Mouse (Mus musculus) hindbrain, embryonic 12.5 days (tissue): ENCODE data around the gene Egfl8. TPM values are rescaled to one million over a fixed set of nuclear protein-coding genes. Genes with fewer than 3 reads are reported as not detected.

Experiments
- ATAC-seq: fragments of 200-750 bp; cut with Nextera tagmentation; 2 replicates; pipeline ENCODE4 v1.8.0; 2017; ENCODE audit warnings: moderate TSS enrichment; ENCODE audit not compliant: low FRiP score
- H3K27ac ChIP-seq: fragments of 300-500 bp; sonication (generic); 2 replicates; pipeline ENCODE4 v1.5.1; 2016; ENCODE audit warnings: mild to moderate bottlenecking
- H3K27me3 ChIP-seq: fragments of 300-500 bp; sonication (generic); 2 replicates; pipeline ENCODE4 v1.6.1; 2016; ENCODE audit warnings: mild to moderate bottlenecking
- H3K36me3 ChIP-seq: fragments of 300-500 bp; sonication (generic); 2 replicates; pipeline ENCODE4 v1.6.1; 2016; ENCODE audit warnings: mild to moderate bottlenecking
- H3K4me1 ChIP-seq: fragments of 300-500 bp; sonication (generic); 2 replicates; pipeline ENCODE4 v1.6.1; 2016
- H3K4me2 ChIP-seq: fragments of 300-500 bp; sonication (generic); replicated peaks from 2 replicates; pipeline ENCODE4 v1.6.1; 2016; ENCODE audit warnings: mild to moderate bottlenecking
- H3K4me3 ChIP-seq: fragments of 300-500 bp; sonication (generic); 2 replicates; pipeline ENCODE4 v1.5.1; 2016; ENCODE audit warnings: mild to moderate bottlenecking
- H3K9ac ChIP-seq: fragments of 300-500 bp; sonication (generic); 2 replicates; pipeline ENCODE4 v1.6.1; 2016; ENCODE audit warnings: mild to moderate bottlenecking, moderate library complexity
- H3K9me3 ChIP-seq: fragments of 300-500 bp; sonication (generic); replicated peaks from 2 replicates; pipeline ENCODE4 v1.6.1; 2016; ENCODE audit warnings: mild to moderate bottlenecking
- WGBS: fragments of 180-500 bp; shearing (Covaris S2); methylation state at CpG from one replicate; pipeline ENCODE4 v1.1.7; 2016; 5-methylcytosine and 5-hydroxymethylcytosine counted together
- polyA plus RNA-seq: library from polyadenylated mRNA; unstranded; fragments of >200 nt; fragmentation: Nextera tagmentation; extraction: Ambion mirVana; gene quantifications from 2 replicates; pipeline ENCODE4 v1.2.1, GENCODE M21; 2016

The Egfl8 gene
- polyA plus RNA-seq = 5.3 and 7.4 TPM in 2 replicates

- Histone ChIP-seq H3K4me2 (no peak within 1 kb of the TSS), H3K4me1 (peaks cover 6% of the 10 kb centered on the region; the same call in 1 of the 2 replicates), H3K27ac (peak within 1 kb of the TSS; percentile 3; the same call in 1 of the 2 replicates), H3K9ac (no peak within 1 kb of the TSS; the same call in 1 of the 2 replicates), H3K4me3 (no peak within 1 kb of the TSS), H3K9me3 (no peaks in the 10 kb centered on the region), H3K27me3 (no peaks in the 10 kb centered on the region), H3K36me3 (peaks cover 63% of the 10 kb centered on the region)
- no peak for ATAC-seq
- 54% methylated on average over 6 of the region's 6 CpGs for WGBS
Measured at GRCm38 (mm10) chr17:34615871-34616270, at the start of gene Egfl8. Gene Egfl8, minus strand, starts transcription at chr17:34615971.

- H3K4me2 ChIP-seq = no peak overlapping the region
- ATAC-seq = no peak
- no peak overlapping the region for H3K4me3 ChIP-seq
- H3K27me3 ChIP-seq = peaks cover 54% of the 10 kb centered on the region
- H3K4me1 ChIP-seq = peaks cover 10% of the 10 kb centered on the region
- no peak overlapping the region for H3K9ac ChIP-seq
- no peaks in the 10 kb centered on the region for H3K36me3 ChIP-seq
- no peaks in the 10 kb centered on the region for H3K9me3 ChIP-seq
- WGBS = 82% methylated on average over 7 of the region's 7 CpGs
- no peak overlapping the region for H3K27ac ChIP-seq
Measured at GRCm38 (mm10) chr17:34664472-34664871, 48.7 kb upstream of the Egfl8 start.

- Histone ChIP-seq H3K4me2 (no peak overlapping the region), H3K27ac (no peak overlapping the region), H3K27me3 (peaks cover 52% of the 10 kb centered on the region), H3K36me3 (no peaks in the 10 kb centered on the region), H3K4me1 (peaks cover 10% of the 10 kb centered on the region), H3K9ac (no peak overlapping the region), H3K9me3 (no peaks in the 10 kb centered on the region), H3K4me3 (no peak overlapping the region)
- WGBS = 43% methylated on average over 1 of the region's 1 CpGs
- no peak for ATAC-seq
Measured at GRCm38 (mm10) chr17:34663558-34663957, 47.8 kb upstream of the Egfl8 start.

DNA sequence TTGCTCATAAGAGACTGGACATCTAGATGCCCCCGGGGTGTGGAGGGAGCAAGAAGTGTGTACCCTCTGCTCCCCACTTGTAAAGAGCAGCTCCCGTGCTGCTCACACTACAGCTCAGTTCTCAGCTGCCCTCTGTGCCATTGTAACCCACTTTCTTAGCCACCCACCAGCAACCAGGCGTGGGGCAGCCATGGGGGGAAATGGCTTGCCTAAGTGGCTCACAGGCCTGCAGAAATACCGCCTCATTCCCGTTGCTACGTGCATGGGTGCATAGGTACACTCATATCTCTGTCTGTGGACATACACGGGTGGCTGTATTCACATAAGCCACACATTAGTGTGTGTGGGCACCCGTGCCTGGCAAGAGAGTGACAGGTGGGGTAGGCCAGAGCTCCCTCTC lies 47.2 kb upstream of the Egfl8 start:
- no peak overlapping the region for H3K9ac ChIP-seq
- no peaks in the 10 kb centered on the region for H3K36me3 ChIP-seq
- no peak overlapping the region for H3K27ac ChIP-seq
- no peak overlapping the region for H3K4me2 ChIP-seq
- H3K4me1 ChIP-seq = peaks cover 10% of the 10 kb centered on the region
- 85% methylated on average over 8 of the region's 8 CpGs for WGBS
- H3K4me3 ChIP-seq = no peak overlapping the region
- H3K27me3 ChIP-seq = peaks cover 51% of the 10 kb centered on the region
- no peaks in the 10 kb centered on the region for H3K9me3 ChIP-seq
- no peak for ATAC-seq

DNA sequence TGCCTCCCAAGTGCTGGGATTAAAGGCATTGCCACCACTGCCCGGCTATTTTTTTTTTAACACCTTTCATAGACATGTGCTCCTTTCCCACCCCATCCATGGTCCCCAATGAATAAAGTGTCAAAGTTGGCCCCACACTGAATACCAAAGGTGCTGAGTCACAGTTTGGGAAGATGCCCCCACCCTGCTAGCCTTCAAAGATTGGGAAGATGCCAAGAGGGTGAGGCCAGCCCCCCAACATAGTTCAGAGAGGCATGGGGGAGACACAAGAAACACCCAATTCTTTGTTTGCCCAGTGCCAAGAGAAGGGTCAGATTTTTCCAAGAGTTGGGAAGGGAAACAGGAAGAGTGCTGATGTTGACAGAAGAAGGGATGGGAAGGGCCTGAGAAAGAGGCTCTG lies 46.7 kb upstream of the Egfl8 start:
- no peak overlapping the region for H3K27ac ChIP-seq
- WGBS = 78% methylated on average over 1 of the region's 1 CpGs
- H3K27me3 ChIP-seq = peaks cover 47% of the 10 kb centered on the region
- H3K4me2 ChIP-seq = no peak overlapping the region
- H3K4me1 ChIP-seq = peaks cover 10% of the 10 kb centered on the region
- H3K9ac ChIP-seq = no peak overlapping the region
- no peaks in the 10 kb centered on the region for H3K9me3 ChIP-seq
- H3K36me3 ChIP-seq = no peaks in the 10 kb centered on the region
- H3K4me3 ChIP-seq = no peak overlapping the region
- no peak for ATAC-seq

DNA sequence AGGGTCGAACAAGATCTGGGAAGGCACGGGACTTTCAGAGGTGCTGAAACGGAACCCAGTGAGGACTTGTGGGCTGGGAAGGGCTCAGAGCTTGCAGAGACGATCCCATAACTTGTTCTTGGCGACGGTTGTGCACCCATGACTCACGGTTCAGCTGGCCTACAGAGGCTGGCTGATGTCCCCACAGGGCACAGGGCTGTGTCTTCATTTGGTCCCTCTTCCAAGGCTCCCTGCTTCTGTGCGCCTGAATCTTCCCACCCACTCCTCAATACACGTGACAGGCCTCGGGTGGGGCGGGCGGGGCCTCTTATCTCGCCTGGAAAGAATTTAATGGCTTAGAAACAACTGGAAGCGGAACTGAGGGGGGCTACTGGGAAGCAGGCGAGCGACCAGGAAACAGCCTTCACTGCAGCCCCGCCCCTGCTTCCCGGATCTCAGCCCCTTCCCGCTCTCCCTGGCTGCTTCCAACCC lies 45.4 kb upstream of the Egfl8 start:
- Histone ChIP-seq H3K36me3 (no peaks in the 10 kb centered on the region), H3K4me1 (peaks cover 13% of the 10 kb centered on the region), H3K4me2 (peak overlapping the region; percentile 29; the same call in 1 of the 2 replicates), H3K9me3 (no peaks in the 10 kb centered on the region), H3K9ac (no peak overlapping the region), H3K27ac (no peak overlapping the region), H3K4me3 (0 out of 2 replicates have a peak overlapping the region, but pooled peaks have one; percentile 4), H3K27me3 (peaks cover 42% of the 10 kb centered on the region)
- ATAC-seq = no peak
- 10% methylated on average over 19 of the region's 19 CpGs for WGBS

DNA sequence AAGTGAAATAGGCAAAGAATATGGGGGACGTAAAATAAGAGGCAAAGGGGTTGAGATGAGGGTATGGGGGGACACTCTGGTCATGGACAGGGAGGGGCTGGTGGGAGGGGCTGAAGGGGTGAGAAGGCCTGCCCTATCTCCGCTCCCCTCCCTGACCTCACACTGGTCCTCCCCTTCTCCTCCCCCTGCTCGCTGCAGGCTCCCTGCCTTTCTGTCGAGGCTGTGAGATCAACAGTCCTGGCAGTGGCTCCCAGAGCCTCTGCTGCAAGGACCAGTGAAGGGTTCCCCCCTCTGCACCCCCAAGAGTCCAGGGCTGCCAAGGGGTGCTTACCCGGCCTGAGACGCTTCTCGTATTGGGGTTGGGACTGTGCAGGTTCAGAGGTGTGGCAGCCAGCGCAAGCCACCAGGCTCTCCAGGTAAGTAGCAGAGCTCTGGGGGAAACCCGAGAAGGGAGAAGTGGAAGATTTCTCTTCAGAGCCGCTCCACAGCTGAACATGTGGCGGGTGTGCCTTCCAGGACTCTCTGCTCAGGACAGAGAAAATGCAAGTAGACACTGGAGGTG lies 44.6 kb upstream of the Egfl8 start:
- no peak overlapping the region for H3K4me2 ChIP-seq
- no peak overlapping the region for H3K4me3 ChIP-seq
- H3K9ac ChIP-seq = no peak overlapping the region
- H3K27me3 ChIP-seq = peaks cover 38% of the 10 kb centered on the region
- peaks cover 13% of the 10 kb centered on the region for H3K4me1 ChIP-seq
- no peaks in the 10 kb centered on the region for H3K36me3 ChIP-seq
- H3K27ac ChIP-seq = no peak overlapping the region
- no peaks in the 10 kb centered on the region for H3K9me3 ChIP-seq
- ATAC-seq = no peak
- 37% methylated on average over 10 of the region's 11 CpGs for WGBS

DNA sequence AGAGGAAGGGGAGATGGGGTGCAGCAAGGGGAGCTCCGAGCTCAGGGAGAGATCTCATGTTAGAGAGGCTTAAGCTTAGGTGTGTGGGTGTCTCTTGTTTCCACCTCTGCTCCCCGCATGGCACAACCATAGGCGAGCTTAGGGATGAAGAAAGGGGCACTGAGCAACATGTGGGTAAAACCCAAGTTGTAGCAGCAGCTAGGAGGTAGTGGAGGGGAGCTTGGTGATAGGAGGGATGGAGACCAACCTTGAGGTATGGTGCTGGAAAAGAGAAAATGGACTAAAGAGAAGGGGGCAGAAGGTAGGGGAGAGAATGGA lies 44.1 kb upstream of the Egfl8 start:
- no peak overlapping the region for H3K27ac ChIP-seq
- peaks cover 38% of the 10 kb centered on the region for H3K27me3 ChIP-seq
- WGBS = 65% methylated on average over 3 of the region's 3 CpGs

DNA sequence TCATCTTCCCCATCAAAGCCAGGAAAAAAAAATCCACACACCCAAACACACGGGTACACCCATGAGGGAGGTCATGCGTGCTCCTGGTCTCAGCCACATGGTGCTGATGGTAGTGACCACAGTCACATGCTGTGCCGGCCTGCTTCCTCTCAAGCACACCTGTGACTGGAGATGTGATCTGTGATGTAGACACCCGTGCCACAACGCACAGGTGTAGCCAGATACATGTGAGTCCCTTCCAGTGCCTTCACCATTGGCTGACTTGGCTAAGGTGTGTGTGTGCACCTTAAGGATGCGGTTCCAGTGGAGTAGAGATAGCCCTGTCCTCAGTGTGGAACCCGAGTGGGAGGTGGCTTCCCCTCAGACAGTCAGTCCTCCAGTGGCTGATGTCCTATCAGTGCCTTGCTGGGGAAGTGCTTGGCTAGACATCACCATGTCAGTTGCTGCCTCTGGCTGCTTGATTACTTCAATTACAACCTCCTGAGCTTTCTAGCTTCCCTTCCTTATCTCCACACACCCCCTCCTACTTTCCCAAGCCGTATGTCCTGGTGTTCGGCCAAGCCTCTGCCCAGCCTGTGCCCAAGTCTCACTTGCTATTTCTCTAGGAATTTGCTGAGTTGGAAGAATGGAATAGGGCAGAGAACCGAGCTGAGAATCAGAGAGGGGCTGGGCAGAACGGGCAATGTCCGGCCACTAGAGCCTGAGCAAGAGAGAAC lies 43.6 kb upstream of the Egfl8 start:
- H3K9ac ChIP-seq = no peak overlapping the region
- no peak overlapping the region for H3K4me3 ChIP-seq
- H3K9me3 ChIP-seq = no peaks in the 10 kb centered on the region
- peaks cover 13% of the 10 kb centered on the region for H3K4me1 ChIP-seq
- H3K27ac ChIP-seq = no peak overlapping the region
- 74% methylated on average over 12 of the region's 12 CpGs for WGBS
- ATAC-seq = no peak
- H3K4me2 ChIP-seq = no peak overlapping the region
- peaks cover 9% of the 10 kb centered on the region for H3K36me3 ChIP-seq
- peaks cover 38% of the 10 kb centered on the region for H3K27me3 ChIP-seq

More for the DNA sequence above, 44.1 kb upstream of the Egfl8 start:
- Histone ChIP-seq H3K9me3 (no peaks in the 10 kb centered on the region), H3K36me3 (peaks cover 4% of the 10 kb centered on the region; the same call in 1 of the 2 replicates), H3K4me1 (peaks cover 13% of the 10 kb centered on the region), H3K4me2 (no peak overlapping the region), H3K9ac (no peak overlapping the region), H3K4me3 (no peak overlapping the region)
- no peak for ATAC-seq

GRCm38 (mm10) chr17:34658591-34658990 lies 42.8 kb upstream of the Egfl8 start:
- Histone ChIP-seq H3K4me2 (no peak overlapping the region), H3K27ac (no peak overlapping the region), H3K9ac (no peak overlapping the region), H3K4me3 (no peak overlapping the region), H3K27me3 (peaks cover 35% of the 10 kb centered on the region), H3K36me3 (peaks cover 14% of the 10 kb centered on the region), H3K4me1 (peaks cover 13% of the 10 kb centered on the region), H3K9me3 (no peaks in the 10 kb centered on the region)
- 86% methylated on average over 3 of the region's 3 CpGs for WGBS
- ATAC-seq = no peak

- H3K36me3 ChIP-seq = peaks cover 18% of the 10 kb centered on the region
- peaks cover 13% of the 10 kb centered on the region for H3K4me1 ChIP-seq
- H3K9me3 ChIP-seq = no peaks in the 10 kb centered on the region
- no peak overlapping the region for H3K27ac ChIP-seq
- H3K9ac ChIP-seq = no peak overlapping the region
- no peak overlapping the region for H3K4me3 ChIP-seq
- no peak overlapping the region for H3K4me2 ChIP-seq
- H3K27me3 ChIP-seq = peaks cover 32% of the 10 kb centered on the region
- no peak for ATAC-seq
- WGBS = 81% methylated on average over 2 of the region's 2 CpGs
Measured at GRCm38 (mm10) chr17:34658145-34658544, 42.4 kb upstream of the Egfl8 start.

- Histone ChIP-seq H3K4me2 (no peak overlapping the region), H3K4me1 (peaks cover 13% of the 10 kb centered on the region), H3K36me3 (peaks cover 27% of the 10 kb centered on the region), H3K4me3 (no peak overlapping the region), H3K9ac (no peak overlapping the region), H3K27me3 (peaks cover 24% of the 10 kb centered on the region), H3K9me3 (no peaks in the 10 kb centered on the region), H3K27ac (no peak overlapping the region)
- no peak for ATAC-seq
- WGBS = 37% methylated on average over 2 of the region's 2 CpGs
Measured at GRCm38 (mm10) chr17:34657271-34657670, 41.5 kb upstream of the Egfl8 start.

DNA sequence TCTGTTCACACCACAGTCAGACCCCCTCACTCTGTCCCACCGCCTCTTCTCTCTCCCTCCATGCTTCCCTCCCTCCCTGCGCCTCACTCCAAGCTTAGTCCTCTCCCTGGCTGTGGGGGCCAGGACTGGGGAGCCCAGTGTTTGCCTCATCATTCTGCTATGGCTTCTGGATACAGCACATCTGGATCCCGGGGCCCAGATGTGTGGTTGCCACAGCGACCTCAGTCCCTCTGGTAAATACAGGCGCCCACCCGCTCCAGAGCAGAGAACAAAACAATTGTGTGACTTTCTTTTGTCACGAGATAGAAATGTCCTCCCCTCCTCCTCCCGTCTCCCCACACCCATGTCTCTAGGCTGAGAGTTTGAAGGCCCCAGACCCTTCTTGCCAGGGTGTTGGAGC lies 40.9 kb upstream of the Egfl8 start:
- 28% methylated on average over 8 of the region's 8 CpGs for WGBS
- ATAC-seq = no peak
- Histone ChIP-seq H3K4me2 (no peak overlapping the region), H3K9me3 (no peaks in the 10 kb centered on the region), H3K27ac (no peak overlapping the region), H3K4me1 (peaks cover 13% of the 10 kb centered on the region), H3K27me3 (peaks cover 24% of the 10 kb centered on the region), H3K4me3 (no peak overlapping the region), H3K9ac (no peak overlapping the region), H3K36me3 (peaks cover 33% of the 10 kb centered on the region)
